Mouse (Mus musculus): ENCODE data around the gene Igsf21.

DNA sequence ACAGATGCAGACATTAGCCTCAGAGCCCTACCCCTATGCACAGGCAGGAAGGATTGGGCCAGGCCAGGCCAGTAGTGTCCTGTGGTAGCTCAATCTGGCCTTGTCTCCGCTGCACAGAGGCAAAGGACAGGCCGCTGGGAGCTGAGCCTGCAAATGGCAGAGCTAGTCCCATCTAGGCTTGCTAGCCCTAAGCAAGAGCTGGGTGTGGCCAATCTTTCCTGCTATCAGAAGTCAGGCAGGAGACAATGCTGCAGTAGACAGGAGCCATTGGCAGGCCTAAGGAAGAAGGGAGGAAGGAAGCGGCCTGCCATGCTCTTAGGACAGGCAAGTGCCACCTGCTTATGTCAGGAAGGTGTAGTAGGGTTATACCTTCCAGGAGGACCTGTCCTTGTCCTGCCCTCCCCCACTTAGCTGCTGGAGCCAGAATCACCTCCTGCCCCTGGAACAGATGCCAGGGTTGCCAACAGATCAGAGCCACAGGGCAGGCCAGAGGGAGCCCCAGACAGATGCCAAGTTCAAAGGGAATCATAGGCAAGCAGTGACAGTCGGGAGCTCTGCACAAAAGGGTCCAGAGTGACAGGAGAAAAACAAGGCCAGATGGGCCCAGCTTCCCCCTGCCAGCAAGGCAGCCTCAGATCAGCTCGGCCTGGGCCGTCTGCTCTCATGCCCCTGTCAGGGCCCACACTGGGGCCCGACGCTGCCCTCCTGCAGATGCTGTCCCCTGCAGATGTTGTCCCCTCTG, 59.0 kb downstream of the Igsf21 start:
- TF ChIP-seq POLR2A (IDR thresholded peaks at IDR 0.05; ENCODE audit: borderline replicate concordance, extremely low read depth, insufficient read depth, insufficient read length, poor library complexity, severe bottlenecking) (no peak), CTCF (IDR thresholded peaks at IDR 0.05; ENCODE audit: borderline replicate concordance, extremely low read depth, insufficient read depth, insufficient read length) (no peak)
